Mouse (Mus musculus): ENCODE results near the gene Grk2. TPM values are rescaled to one million over a fixed set of nuclear protein-coding genes. Genes with fewer than 3 reads are reported as not detected.

The Grk2 gene
- polyA plus RNA-seq, 1 experiment from 2014 or later: 11.9 TPM

DNA sequence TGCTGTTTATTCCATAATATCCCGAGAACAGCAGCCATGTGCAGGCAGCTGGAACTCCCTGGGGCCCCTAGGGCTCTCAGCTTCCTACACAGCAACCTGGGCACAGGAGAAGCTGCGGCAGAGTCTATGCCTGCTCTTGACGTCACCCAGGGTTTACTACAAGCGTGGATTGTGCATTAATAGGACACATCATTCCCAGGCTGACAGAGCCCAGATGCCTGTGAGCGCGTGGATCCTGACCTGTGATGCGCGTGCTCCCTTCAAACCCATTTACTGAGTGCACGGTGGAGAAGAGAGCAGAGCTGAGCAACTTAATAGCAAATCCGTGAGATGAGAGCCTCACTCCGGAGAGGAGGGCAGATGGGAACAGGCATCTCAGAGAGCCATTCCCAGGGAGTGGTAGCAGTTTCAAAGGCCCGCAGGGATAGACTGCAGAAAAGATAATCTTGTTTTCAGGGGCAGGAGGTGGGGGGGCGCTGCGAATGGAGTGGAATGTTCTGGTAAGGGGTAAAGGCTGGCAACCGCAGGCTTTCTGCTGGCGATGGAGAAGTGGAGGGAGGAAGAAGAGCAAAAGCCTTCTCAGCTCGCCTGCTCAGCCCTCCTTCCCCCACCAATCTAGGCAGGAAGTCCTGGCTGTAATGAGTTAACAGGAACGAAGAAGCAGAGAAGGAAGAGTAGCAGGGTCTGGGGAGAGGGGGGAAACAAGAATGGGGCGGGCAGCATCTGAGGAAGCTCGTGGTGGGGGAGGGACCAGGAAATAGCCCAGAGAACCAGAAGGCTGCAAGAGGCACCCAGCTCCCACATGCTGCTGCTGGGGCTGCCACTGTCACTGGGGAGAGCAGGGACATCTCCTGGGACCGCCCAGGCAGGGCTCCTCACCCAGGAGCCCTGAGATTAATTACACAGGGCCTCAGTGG is 4.0 kb downstream of the Grk2 start:
- peak overlapping the region; percentile 92 for H3K4me3 ChIP-seq (ENCODE audit: low read depth, low read length)
- DNase-seq: peak; percentile 74
- H3K36me3 ChIP-seq (replicated peaks; ENCODE audit: insufficient read depth, low read length): peaks cover 6% of the 10 kb centered on the region; the same call in 1 of the 2 replicates
- no peaks in the 10 kb centered on the region for H3K9me3 ChIP-seq (ENCODE audit: low read length)
- H3K4me2 ChIP-seq (ENCODE audit: low read depth, low read length): peak overlapping the region; percentile 87
- H3K9ac ChIP-seq (replicated peaks): peak overlapping the region; percentile 46
- H3K4me1 ChIP-seq (ENCODE audit: insufficient read depth): peaks cover 68% of the 10 kb centered on the region
- WGBS (ENCODE audit: insufficient replicate concordance): 34% methylated on average over 21 of the region's 21 CpGs
- ATAC-seq: no peak
- TF ChIP-seq EP300 (IDR thresholded peaks at IDR 0.05; ENCODE audit: low read depth) (no peak), CTCF (IDR thresholded peaks at IDR 0.05; ENCODE audit: low read depth) (no peak)
- peak overlapping the region; percentile 88 for H3K27ac ChIP-seq (ENCODE audit: low read depth)
- H3K27me3 ChIP-seq (ENCODE audit: insufficient read depth, low read length): no peaks in the 10 kb centered on the region

DNA sequence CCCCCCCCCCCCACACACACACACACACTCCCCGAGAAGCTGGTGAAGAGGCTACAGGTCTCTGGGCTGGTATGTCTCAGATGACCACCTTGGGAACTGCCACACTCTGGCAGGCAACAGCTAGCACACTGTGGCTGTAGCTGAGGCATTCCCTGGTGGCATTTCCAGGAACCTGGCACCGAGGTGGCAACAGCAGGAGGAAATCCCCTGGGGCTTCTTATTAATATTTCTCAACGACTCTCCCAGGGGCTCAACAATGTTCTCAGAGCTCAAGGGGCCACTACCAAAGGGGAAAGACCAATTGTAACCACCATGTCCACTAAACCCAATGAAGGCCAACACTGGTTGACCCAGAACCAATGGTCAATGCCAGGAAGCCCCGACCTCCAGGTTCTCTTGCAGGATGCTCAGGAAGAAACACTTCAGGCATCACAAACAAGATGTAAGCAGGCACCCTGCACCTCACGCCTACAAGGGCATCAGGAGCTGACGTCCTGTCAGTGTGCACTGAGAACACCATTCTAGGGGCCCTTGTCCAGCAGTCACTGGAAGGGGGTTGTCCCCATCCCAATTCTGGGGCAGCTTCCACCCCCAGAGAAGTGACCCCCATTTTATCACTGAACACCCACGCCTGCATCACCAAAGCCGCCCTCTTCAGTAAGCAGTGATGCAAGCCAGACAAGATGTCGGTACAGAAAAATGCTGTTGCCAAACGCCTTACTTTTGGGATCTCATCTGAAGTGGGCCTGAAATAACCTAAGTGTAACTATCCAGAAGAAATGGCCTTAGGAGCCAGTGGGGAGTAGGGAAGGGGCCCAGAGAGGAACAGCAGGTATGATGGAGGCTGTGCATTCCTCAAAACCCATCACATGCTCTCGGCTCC is 4.9 kb downstream of the Grk2 start:
- Histone ChIP-seq H3K27me3 (ENCODE audit: insufficient read depth, low read length) (no peaks in the 10 kb centered on the region), H3K9ac (replicated peaks) (peak overlapping the region; percentile 46), H3K4me1 (ENCODE audit: insufficient read depth) (peaks cover 71% of the 10 kb centered on the region), H3K27ac (ENCODE audit: low read depth) (peak overlapping the region; percentile 88), H3K36me3 (replicated peaks; ENCODE audit: insufficient read depth, low read length) (peaks cover 10% of the 10 kb centered on the region; the same call in 1 of the 2 replicates), H3K4me3 (ENCODE audit: low read depth, low read length) (peak overlapping the region; percentile 28), H3K4me2 (ENCODE audit: low read depth, low read length) (peak overlapping the region; percentile 87), H3K9me3 (ENCODE audit: low read length) (no peaks in the 10 kb centered on the region)
- WGBS (ENCODE audit: insufficient replicate concordance): 48% methylated on average over 11 of the region's 11 CpGs
- TF ChIP-seq EP300 (IDR thresholded peaks at IDR 0.05; ENCODE audit: low read depth) (no peak), CTCF (IDR thresholded peaks at IDR 0.05; ENCODE audit: low read depth) (no peak)
- DNase-seq (no peak), ATAC-seq (no peak)

DNA sequence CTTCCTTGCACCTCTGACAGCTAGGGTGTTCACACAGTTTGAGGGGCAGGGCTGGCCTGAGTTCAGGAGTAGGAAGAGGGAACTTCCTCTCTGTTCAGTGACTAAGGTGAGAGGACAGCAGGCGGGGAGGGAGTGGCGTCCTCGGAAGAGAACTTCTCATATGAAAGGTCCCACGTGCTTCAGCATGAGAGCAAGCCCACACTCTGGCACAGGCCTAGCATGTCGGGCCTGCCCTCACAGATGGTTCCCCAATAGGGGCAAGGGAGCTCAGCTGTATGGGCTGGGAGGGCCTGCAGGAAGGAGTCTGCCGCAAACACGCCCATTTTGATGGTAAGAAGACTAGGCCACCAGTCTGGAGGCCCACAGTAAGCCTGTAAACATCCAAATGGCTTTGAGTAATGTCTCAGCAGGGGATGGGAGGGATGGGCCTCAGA is 5.7 kb downstream of the Grk2 start:
- Histone ChIP-seq H3K9me3 (ENCODE audit: low read length) (no peaks in the 10 kb centered on the region), H3K27me3 (ENCODE audit: insufficient read depth, low read length) (no peaks in the 10 kb centered on the region), H3K4me1 (ENCODE audit: insufficient read depth) (peaks cover 77% of the 10 kb centered on the region), H3K9ac (replicated peaks) (no peak overlapping the region), H3K36me3 (replicated peaks; ENCODE audit: insufficient read depth, low read length) (peaks cover 13% of the 10 kb centered on the region; the same call in 1 of the 2 replicates), H3K4me2 (ENCODE audit: low read depth, low read length) (peak overlapping the region; percentile 87), H3K27ac (ENCODE audit: low read depth) (peak overlapping the region; percentile 88), H3K4me3 (ENCODE audit: low read depth, low read length) (no peak overlapping the region)
- ATAC-seq: peak; percentile 64
- WGBS (ENCODE audit: insufficient replicate concordance): 21% methylated on average over 7 of the region's 7 CpGs
- peak; percentile 74 for DNase-seq
- no peak for TF ChIP-seq EP300 (IDR thresholded peaks at IDR 0.05; ENCODE audit: low read depth)

DNA sequence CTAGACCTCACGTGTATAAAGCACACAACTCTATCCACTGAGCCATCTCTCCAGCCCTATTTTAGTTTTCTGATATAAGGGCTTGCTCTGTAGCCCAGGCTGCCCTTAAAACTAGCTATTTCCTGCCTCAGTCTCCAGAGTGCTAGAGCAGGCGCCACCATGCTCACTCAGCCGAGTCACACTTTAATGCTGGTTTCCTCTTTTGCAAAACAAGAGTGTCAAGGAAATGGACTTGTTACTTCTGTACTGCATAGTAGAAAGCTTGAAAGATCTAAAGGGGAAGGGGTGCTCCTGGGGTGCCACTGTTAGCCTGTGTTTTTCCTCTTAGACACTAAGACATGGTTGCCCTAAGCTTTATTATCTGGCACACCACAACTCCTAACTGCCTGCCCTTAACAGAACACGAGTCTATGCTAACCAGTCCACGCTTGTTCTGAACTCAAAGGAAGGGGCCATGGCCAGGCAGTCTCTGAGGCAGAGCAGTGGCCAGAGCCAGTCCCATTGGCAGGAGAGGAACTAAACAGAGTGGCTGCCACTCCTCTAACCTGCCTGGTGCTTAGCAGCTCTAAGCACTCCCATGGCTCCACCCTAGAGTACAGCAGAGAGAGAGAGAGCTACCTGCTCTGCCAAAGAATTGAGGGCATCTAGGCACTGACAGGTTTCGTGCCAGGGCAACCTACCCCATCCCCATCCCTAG is 6.3 kb downstream of the Grk2 start:
- H3K36me3 ChIP-seq (replicated peaks; ENCODE audit: insufficient read depth, low read length): peaks cover 13% of the 10 kb centered on the region; the same call in 1 of the 2 replicates
- no peak overlapping the region for H3K9ac ChIP-seq (replicated peaks)
- ATAC-seq (peak; percentile 8), DNase-seq (no peak)
- WGBS (ENCODE audit: insufficient replicate concordance): 38% methylated on average over 6 of the region's 6 CpGs
- H3K27me3 ChIP-seq (ENCODE audit: insufficient read depth, low read length): no peaks in the 10 kb centered on the region
- TF ChIP-seq EP300 (IDR thresholded peaks at IDR 0.05; ENCODE audit: low read depth) (no peak), CTCF (IDR thresholded peaks at IDR 0.05; ENCODE audit: low read depth) (no peak)
- H3K4me2 ChIP-seq (ENCODE audit: low read depth, low read length): peak overlapping the region; percentile 51
- peaks cover 74% of the 10 kb centered on the region for H3K4me1 ChIP-seq (ENCODE audit: insufficient read depth)
- H3K27ac ChIP-seq (ENCODE audit: low read depth): peak overlapping the region; percentile 88
- no peaks in the 10 kb centered on the region for H3K9me3 ChIP-seq (ENCODE audit: low read length)
- no peak overlapping the region for H3K4me3 ChIP-seq (ENCODE audit: low read depth, low read length)

DNA sequence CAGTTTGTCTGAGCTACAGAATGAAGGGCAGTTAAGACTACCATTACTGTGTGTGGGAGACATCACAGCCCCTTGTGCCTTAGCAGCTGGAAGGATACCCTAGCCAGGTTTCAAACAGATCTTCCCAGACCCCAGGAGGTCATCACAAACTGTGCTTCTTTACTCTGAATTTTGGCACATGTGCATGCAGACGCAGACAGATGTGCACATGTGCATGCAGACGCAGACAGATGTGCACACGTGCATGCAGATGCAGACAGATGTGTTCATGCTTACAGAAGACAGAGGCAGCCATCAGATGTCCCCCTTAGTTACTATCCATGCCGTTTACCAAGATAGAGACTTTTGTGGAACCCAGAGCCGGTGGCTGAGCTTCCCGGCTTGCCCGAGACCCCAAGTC is 6.9 kb downstream of the Grk2 start:
- no peaks in the 10 kb centered on the region for H3K27me3 ChIP-seq (ENCODE audit: insufficient read depth, low read length)
- H3K9me3 ChIP-seq (ENCODE audit: low read length): no peaks in the 10 kb centered on the region
- peak overlapping the region; percentile 51 for H3K4me2 ChIP-seq (ENCODE audit: low read depth, low read length)
- ATAC-seq (no peak), DNase-seq (no peak)
- 65% methylated on average over 7 of the region's 7 CpGs for WGBS (ENCODE audit: insufficient replicate concordance)
- no peak overlapping the region for H3K9ac ChIP-seq (replicated peaks)
- TF ChIP-seq CTCF (IDR thresholded peaks at IDR 0.05; ENCODE audit: low read depth): no peak
- TF ChIP-seq EP300 (IDR thresholded peaks at IDR 0.05; ENCODE audit: low read depth): no peak
- H3K36me3 ChIP-seq (replicated peaks; ENCODE audit: insufficient read depth, low read length): peaks cover 13% of the 10 kb centered on the region; the same call in 1 of the 2 replicates
- peaks cover 70% of the 10 kb centered on the region for H3K4me1 ChIP-seq (ENCODE audit: insufficient read depth)
- H3K4me3 ChIP-seq (ENCODE audit: low read depth, low read length): no peak overlapping the region
- peak overlapping the region; percentile 88 for H3K27ac ChIP-seq (ENCODE audit: low read depth)

Measured in liver, postnatal 0 days (tissue).